In genomic region chr11:106274971-106275411, GRCm38 (mm10) we compare ENCODE assay signal across 9 mouse cellular contexts. TPM values are rescaled to one million over a fixed set of nuclear protein-coding genes. Genes with fewer than 3 reads are reported as not detected.
DNase-seq lines count a peak whose midpoint lies in the region; ATAC-seq lines count a peak whose summit lies in the region.
"Had no signal": no experiment of that assay in that cellular context is flagged by ENCODE, and none has a peak within 500 bp of the region (broad histone marks: within the 10 kb centered on the region; RNA-seq: fewer than 3 reads in every experiment).

No protein-coding gene starts in this region.

- ATAC-seq in heart, embryonic 13.5 days (ENCODE audit: extremely low read depth, insufficient number of reproducible peaks, low FRiP score, low TSS enrichment) = no peak

- H3K4me1 ChIP-seq in heart, embryonic 13.5 days = peaks cover 42% of the 10 kb centered on the region

- no peak overlapping the region for H3K4me2 ChIP-seq in heart, embryonic 13.5 days

- no peak overlapping the region for H3K27ac ChIP-seq in heart, embryonic 13.5 days (replicated peaks)

- no peaks in the 10 kb centered on the region; the same call in 1 of the 2 replicates for H3K27me3 ChIP-seq in heart, embryonic 13.5 days (replicated peaks)

- H3K9me3 ChIP-seq in heart, embryonic 13.5 days = no peaks in the 10 kb centered on the region

- no peak overlapping the region for H3K4me3 ChIP-seq in heart, embryonic 13.5 days

- WGBS in heart, embryonic 13.5 days = 76% methylated on average over 7 of the region's 7 CpGs

- H3K9ac ChIP-seq in heart, embryonic 13.5 days = 0 out of 2 replicates have a peak overlapping the region, but pooled peaks have one; percentile 37

- no peak for DNase-seq in heart, adult 11 months
- DNase-seq in ZHBTc4 (ENCODE audit: low read depth, low spot score) = peak; percentile 69
- DNase-seq in kidney, adult 9 months = peak; percentile 75
- peak; percentile 82 for DNase-seq in lung, postnatal 36 days
- DNase-seq in frontal cortex, postnatal 25 days (ENCODE audit: low spot score in 2 of 2) = no peak
- DNase-seq in thymus, postnatal 10 days (ENCODE audit: low spot score in 2 of 2) = no peak
- no peak for DNase-seq in layer of hippocampus, adult 9-10 months (ENCODE audit: low spot score)

- no peaks in the 10 kb centered on the region for H3K36me3 ChIP-seq in heart, embryonic 13.5 days

RNA-seq across cellular contexts. Expression of gene Tcam1, which starts 1.5 kb away (rescaled TPM):
- 0.06 and 0.13 TPM in 2 replicates for polyA plus RNA-seq in heart, embryonic 13.5 days (2015; fragmentation: Nextera tagmentation; extraction: Ambion mirVana)
- polyA plus RNA-seq: neural tube, embryonic 14.5 days had no signal

RNA-seq across cellular contexts. Expression of gene Smarcd2, which starts 2.2 kb away (rescaled TPM):
- 17.9 and 20.4 TPM in 2 replicates for polyA plus RNA-seq in heart, embryonic 13.5 days (2015; fragmentation: Nextera tagmentation; extraction: Ambion mirVana)

RNA-seq across cellular contexts. Expression of gene Psmc5, which starts 19.0 kb away (rescaled TPM):
- 229 and 256 TPM in 2 replicates for polyA plus RNA-seq in heart, embryonic 13.5 days (2015; fragmentation: Nextera tagmentation; extraction: Ambion mirVana)

RNA-seq across cellular contexts. Expression of gene Ftsj3, which starts 19.1 kb away (rescaled TPM):
- polyA plus RNA-seq in heart, embryonic 13.5 days (2015; fragmentation: Nextera tagmentation; extraction: Ambion mirVana) = 36.6 and 37.4 TPM in 2 replicates

RNA-seq across cellular contexts. Expression of gene Gh, which starts 26.7 kb away (rescaled TPM):
- not detected in 2 replicates for polyA plus RNA-seq in heart, embryonic 13.5 days (2015; fragmentation: Nextera tagmentation; extraction: Ambion mirVana)
- polyA plus RNA-seq: neural tube, embryonic 14.5 days had no signal

Comparison
In these comparisons a context has a peak if more than half of its experiments do, and no peak if none do; other contexts are left out.
1. DNase-seq: peak in ZHBTc4 (single experiment), kidney, adult 9 months (single experiment) and lung, postnatal 36 days (single experiment); none in heart, adult 11 months (single experiment), frontal cortex, postnatal 25 days (0 of 2), thymus, postnatal 10 days (0 of 2) and layer of hippocampus, adult 9-10 months (single experiment).